Mouse (Mus musculus) cortical plate, adult 2 months (tissue): ENCODE measurements around the gene Map2.

Source experiments
- CTCF ChIP-seq: fragments of 200-500 bp; IDR thresholded peaks from 2 replicates; pipeline ENCODE4 v1.5.1; 2011; ENCODE audit warnings: mild to moderate bottlenecking, control low read depth, low read length; ENCODE audit not compliant: insufficient read depth; ENCODE audit errors: extremely low read depth
- POLR2A ChIP-seq: fragments of 200-500 bp; IDR thresholded peaks from 2 replicates; pipeline ENCODE4 v1.6.1; 2011; ENCODE audit warnings: mild to moderate bottlenecking, low read length, control low read depth; ENCODE audit not compliant: insufficient read depth; ENCODE audit errors: extremely low read depth

GRCm38 (mm10) chr1:66321136-66321502 lies 146.0 kb downstream of the Map2 start:
- TF ChIP-seq POLR2A: no peak
- TF ChIP-seq CTCF: no peak
